In genomic region chr9:27300698-27301097, GRCm38 (mm10) we compare ENCODE assay signal across 8 mouse cellular contexts. TPM values are rescaled to one million over a fixed set of nuclear protein-coding genes. Genes with fewer than 3 reads are reported as not detected.
A peak's percentile ranks its signal among the peaks of the same experiment; 100 is the strongest.
DNase-seq lines count a peak whose midpoint lies in the region; ATAC-seq and TF ChIP-seq lines count a peak whose summit lies in the region.

No protein-coding gene starts in this region.

- H3K4me1 ChIP-seq in kidney, adult 2 months (ENCODE audit: control insufficient read depth, insufficient read depth, low read length) = no peaks in the 10 kb centered on the region
- peaks cover 49% of the 10 kb centered on the region for H3K4me1 ChIP-seq in hindbrain, embryonic 14.5 days (replicated peaks; ENCODE audit: control insufficient read depth, insufficient read depth, low read length)
- H3K4me1 ChIP-seq in midbrain, embryonic 16.5 days (ENCODE audit: control insufficient read depth, insufficient read depth, low read length) = peaks cover 52% of the 10 kb centered on the region

- DNase-seq in kidney, adult 2 months = no peak
- DNase-seq in kidney, postnatal 14 days = no peak
- no peak for DNase-seq in hindbrain, embryonic 14.5 days (ENCODE audit: low spot score)
- DNase-seq in layer of hippocampus, postnatal 36 days = no peak
- no peak for DNase-seq in urinary bladder, postnatal 10 days (ENCODE audit: low spot score)
- no peak for DNase-seq in urinary bladder, postnatal 25 days (ENCODE audit: low spot score)

- H3K36me3 ChIP-seq in kidney, adult 2 months (ENCODE audit: control insufficient read depth, insufficient read depth, low read length) = no peaks in the 10 kb centered on the region
- H3K36me3 ChIP-seq in hindbrain, embryonic 14.5 days (replicated peaks; ENCODE audit: control insufficient read depth, insufficient read depth) = no peaks in the 10 kb centered on the region
- H3K36me3 ChIP-seq in midbrain, embryonic 16.5 days (ENCODE audit: control insufficient read depth, insufficient read depth, low read length) = no peaks in the 10 kb centered on the region

- no peaks in the 10 kb centered on the region; the same call in 1 of the 2 replicates for H3K27me3 ChIP-seq in kidney, adult 2 months (replicated peaks; ENCODE audit: control insufficient read depth, insufficient read depth, low read length)
- H3K27me3 ChIP-seq in hindbrain, embryonic 14.5 days (ENCODE audit: control insufficient read depth, insufficient read depth, low read length) = peaks cover 10% of the 10 kb centered on the region; the same call in 1 of the 2 replicates
- H3K27me3 ChIP-seq in midbrain, embryonic 16.5 days (ENCODE audit: control insufficient read depth, insufficient read depth, low read depth, low read length) = no peaks in the 10 kb centered on the region

- 33% methylated on average over 4 of the region's 4 CpGs for WGBS in kidney, adult 2 months
- 7% methylated on average over 4 of the region's 4 CpGs for WGBS in hindbrain, embryonic 14.5 days
- 13% methylated on average over 4 of the region's 4 CpGs for WGBS in midbrain, embryonic 16.5 days

- no peak for TF ChIP-seq POLR2A in kidney, adult 2 months (IDR thresholded peaks at IDR 0.05; ENCODE audit: low read depth, low read length)

- H3K9me3 ChIP-seq in hindbrain, embryonic 14.5 days (ENCODE audit: control insufficient read depth, low read length) = no peaks in the 10 kb centered on the region
- H3K9me3 ChIP-seq in midbrain, embryonic 16.5 days (replicated peaks; ENCODE audit: control insufficient read depth, low read length, poor library complexity, severe bottlenecking) = no peaks in the 10 kb centered on the region

- peak overlapping the region; percentile 72; the same call in 1 of the 2 replicates for H3K9ac ChIP-seq in hindbrain, embryonic 14.5 days
- H3K9ac ChIP-seq in midbrain, embryonic 16.5 days (ENCODE audit: low read depth, low read length) = peak overlapping the region; percentile 80

- H3K4me2 ChIP-seq in hindbrain, embryonic 14.5 days (replicated peaks) = peak overlapping the region; percentile 85
- H3K4me2 ChIP-seq in midbrain, embryonic 16.5 days (ENCODE audit: low read length) = peak overlapping the region; percentile 80

- H3K27ac ChIP-seq in kidney, adult 2 months (ENCODE audit: insufficient read depth, low read depth, low read length) = no peak overlapping the region
- no peak overlapping the region for H3K27ac ChIP-seq in hindbrain, embryonic 14.5 days
- H3K27ac ChIP-seq in midbrain, embryonic 16.5 days (ENCODE audit: low read length) = no peak overlapping the region; the same call in 1 of the 2 replicates

- H3K4me3 ChIP-seq in kidney, adult 2 months (ENCODE audit: insufficient read depth, low read depth, low read length) = peak overlapping the region; percentile 62; the same call in 1 of the 2 replicates
- peak overlapping the region; percentile 76 for H3K4me3 ChIP-seq in hindbrain, embryonic 14.5 days (replicated peaks; ENCODE audit: low read length)
- peak overlapping the region; percentile 84 for H3K4me3 ChIP-seq in midbrain, embryonic 16.5 days (ENCODE audit: low read depth, low read length)

- ATAC-seq in activated CD4-positive, CD25-positive, alpha-beta regulatory T cell, adult 4 months = peak; percentile 58
- ATAC-seq in hindbrain, embryonic 14.5 days (ENCODE audit: low FRiP score) = no peak
- no peak for ATAC-seq in midbrain, embryonic 16.5 days

- TF ChIP-seq CTCF in kidney, adult 2 months (conservative IDR thresholded peaks at IDR 0.05; ENCODE audit: insufficient read depth, insufficient read length, low read depth, low read length) = no peak

RNA-seq across cellular contexts. Expression of gene Igsf9b, which starts 1.7 kb away (rescaled TPM):
- polyA plus RNA-seq in kidney, adult 2 months (2012; rRNA removed) = 0.52 and 0.68 TPM in 2 replicates
- 1 to 10 TPM; 1.3 TPM for polyA plus RNA-seq in activated CD4-positive, CD25-positive, alpha-beta regulatory T cell, adult 4 months (2017; shearing (Covaris generic))
- polyA plus RNA-seq in hindbrain, embryonic 14.5 days (2014; fragmentation: Nextera tagmentation; extraction: Ambion mirVana) = 17.1 and 20.6 TPM in 2 replicates
- polyA plus RNA-seq in midbrain, embryonic 16.5 days (2015; fragmentation: Nextera tagmentation; extraction: Ambion mirVana) = 21.9 and 22.8 TPM in 2 replicates
- 10 to 100 TPM; 25.7 to 29.2 TPM for total RNA-seq in layer of hippocampus, postnatal 36 days (2021)
